Mouse (Mus musculus): ENCODE results near the gene Ms4a15. TPM values are rescaled to one million over a fixed set of nuclear protein-coding genes. Genes with fewer than 3 reads are reported as not detected.

Gene Ms4a15
- polyA plus RNA-seq (2016; fragmentation: Nextera tagmentation; extraction: Ambion mirVana): not detected in 2 replicates

DNA sequence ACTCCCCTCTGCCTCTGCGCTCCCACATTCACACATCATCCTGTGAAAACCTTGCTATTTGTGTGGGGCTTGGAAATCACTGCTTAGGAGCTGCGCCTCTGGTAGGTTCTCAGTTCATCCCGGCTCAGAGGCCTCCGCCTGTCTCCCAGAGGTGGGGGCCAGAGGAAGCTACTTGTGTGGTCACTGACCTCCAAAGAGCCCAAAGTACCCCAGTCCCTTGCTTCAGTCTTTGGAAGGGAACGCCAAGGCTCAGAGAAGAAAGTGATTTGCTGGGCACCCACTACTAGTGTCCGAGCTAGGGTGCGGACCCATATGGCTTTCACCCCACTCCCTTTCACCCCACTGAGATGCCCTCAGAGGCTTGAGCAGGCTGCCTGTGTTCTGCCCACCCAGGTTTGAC is at the start of gene Ms4a15:
Ms4a15 (minus strand) TSS at position 101 of the 400 bp plus-strand sequence.
- no peaks in the 10 kb centered on the region for H3K9me3 ChIP-seq (replicated peaks)
- 83% methylated on average over 7 of the region's 7 CpGs for WGBS
- no peak within 1 kb of the TSS for H3K4me3 ChIP-seq
- H3K4me1 ChIP-seq: no peaks in the 10 kb centered on the region
- no peak for DNase-seq (ENCODE audit: low spot score)
- no peaks in the 10 kb centered on the region for H3K27me3 ChIP-seq (ENCODE audit: low read depth, poor library complexity, severe bottlenecking)
- no peak within 1 kb of the TSS for H3K27ac ChIP-seq
- no peaks in the 10 kb centered on the region for H3K36me3 ChIP-seq

- no peak overlapping the region for H3K27ac ChIP-seq
- H3K4me1 ChIP-seq: no peaks in the 10 kb centered on the region
- H3K36me3 ChIP-seq: no peaks in the 10 kb centered on the region
- DNase-seq (ENCODE audit: low spot score): no peak
- H3K27me3 ChIP-seq (ENCODE audit: low read depth, poor library complexity, severe bottlenecking): no peaks in the 10 kb centered on the region
- H3K4me3 ChIP-seq: no peak overlapping the region
- no peaks in the 10 kb centered on the region for H3K9me3 ChIP-seq (replicated peaks)
Observed at GRCm38 (mm10) chr19:11037570-11037969, 44.5 kb upstream of the Ms4a15 start.

GRCm38 (mm10) chr19:11022382-11022781 is 29.3 kb upstream of the Ms4a15 start:
- H3K9me3 ChIP-seq (replicated peaks): no peaks in the 10 kb centered on the region
- no peak overlapping the region for H3K27ac ChIP-seq
- H3K4me1 ChIP-seq: no peaks in the 10 kb centered on the region
- no peaks in the 10 kb centered on the region for H3K36me3 ChIP-seq
- no peak overlapping the region for H3K4me3 ChIP-seq
- H3K27me3 ChIP-seq (ENCODE audit: low read depth, poor library complexity, severe bottlenecking): no peaks in the 10 kb centered on the region
- DNase-seq (ENCODE audit: low spot score): no peak

DNA sequence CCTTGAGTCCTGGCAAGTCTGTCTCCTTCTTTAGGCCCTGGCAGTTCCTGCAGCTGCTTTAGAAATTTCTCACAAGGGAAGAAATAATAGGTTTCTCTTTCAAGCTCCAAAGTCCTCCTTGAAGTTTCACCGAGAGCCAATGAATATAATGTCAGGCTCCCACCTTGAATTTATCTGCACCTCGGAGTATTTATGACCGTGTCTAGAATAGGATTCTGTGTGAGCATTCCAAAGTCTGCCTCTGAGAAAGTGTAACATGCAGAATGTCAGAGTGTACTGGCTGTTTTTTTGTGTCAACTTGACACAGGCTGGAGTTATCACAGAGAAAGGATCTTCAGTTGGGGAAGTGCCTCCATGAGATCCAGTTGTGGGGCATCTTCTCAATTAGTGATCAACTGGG is 24.8 kb upstream of the Ms4a15 start, which contains the start of gene Ms4a18:
Ms4a18 (minus strand) TSS at position 141 of the 400 bp plus-strand sequence.
- Histone ChIP-seq H3K9me3 (replicated peaks) (no peaks in the 10 kb centered on the region), H3K27me3 (ENCODE audit: low read depth, poor library complexity, severe bottlenecking) (no peaks in the 10 kb centered on the region), H3K36me3 (no peaks in the 10 kb centered on the region), H3K4me3 (no peak within 1 kb of the TSS), H3K27ac (no peak within 1 kb of the TSS), H3K4me1 (no peaks in the 10 kb centered on the region)
- no peak for DNase-seq (ENCODE audit: low spot score)
- 86% methylated on average over 3 of the region's 3 CpGs for WGBS

DNA sequence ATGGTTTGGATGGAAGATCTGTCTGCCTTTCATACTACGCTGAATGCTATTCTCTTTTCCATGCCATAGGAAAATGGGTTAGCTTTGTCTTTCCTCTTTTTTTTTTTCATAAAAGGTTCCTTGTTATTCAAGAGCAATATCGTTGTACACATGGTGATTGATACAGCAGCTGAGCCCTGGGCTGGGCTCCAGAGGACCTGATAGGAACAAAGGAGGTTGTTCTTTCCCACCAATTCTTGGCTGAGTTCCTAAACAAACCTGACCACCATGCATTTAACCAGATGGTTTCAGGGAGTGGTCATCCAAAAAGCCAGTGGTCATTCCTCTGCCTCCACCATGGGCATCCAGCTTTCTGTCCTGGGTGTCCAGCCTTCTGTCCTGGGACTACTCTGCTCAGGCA is 24.2 kb upstream of the Ms4a15 start:
- Histone ChIP-seq H3K4me1 (no peaks in the 10 kb centered on the region), H3K27ac (no peak overlapping the region), H3K36me3 (no peaks in the 10 kb centered on the region), H3K27me3 (ENCODE audit: low read depth, poor library complexity, severe bottlenecking) (no peaks in the 10 kb centered on the region), H3K4me3 (no peak overlapping the region), H3K9me3 (replicated peaks) (no peaks in the 10 kb centered on the region)
- WGBS: 98% methylated on average over 2 of the region's 2 CpGs
- DNase-seq (ENCODE audit: low spot score): no peak

DNA sequence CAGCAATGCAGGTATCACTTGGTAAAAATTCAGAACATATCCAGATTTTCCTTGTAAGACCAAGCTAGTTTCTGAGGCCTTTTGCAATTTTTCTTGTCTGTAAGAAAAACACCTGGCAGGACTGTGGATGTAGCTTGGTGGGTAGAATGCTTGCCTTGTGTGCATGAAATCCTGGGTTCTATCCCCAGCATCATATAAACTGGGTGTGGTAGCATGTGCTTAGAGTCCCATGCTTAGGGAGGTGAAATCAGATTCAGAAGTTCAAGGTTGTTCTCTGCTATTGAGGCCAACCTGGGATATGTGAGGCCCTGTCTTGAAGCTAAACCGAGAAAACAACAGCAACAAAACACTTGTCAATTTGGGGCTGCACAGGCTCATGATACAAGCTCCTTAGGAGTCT is 22.9 kb upstream of the Ms4a15 start:
- Histone ChIP-seq H3K36me3 (no peaks in the 10 kb centered on the region), H3K9me3 (replicated peaks) (no peaks in the 10 kb centered on the region), H3K27ac (no peak overlapping the region), H3K4me1 (no peaks in the 10 kb centered on the region), H3K27me3 (ENCODE audit: low read depth, poor library complexity, severe bottlenecking) (no peaks in the 10 kb centered on the region), H3K4me3 (no peak overlapping the region)
- no peak for DNase-seq (ENCODE audit: low spot score)
- 85% methylated on average over 1 of the region's 1 CpGs for WGBS

- Histone ChIP-seq H3K27me3 (ENCODE audit: low read depth, poor library complexity, severe bottlenecking) (no peaks in the 10 kb centered on the region), H3K36me3 (no peaks in the 10 kb centered on the region), H3K4me3 (no peak overlapping the region), H3K4me1 (no peaks in the 10 kb centered on the region), H3K9me3 (replicated peaks) (no peaks in the 10 kb centered on the region), H3K27ac (no peak overlapping the region)
- no peak for DNase-seq (ENCODE audit: low spot score)
Observed at GRCm38 (mm10) chr19:11015468-11015867, 22.4 kb upstream of the Ms4a15 start.

DNA sequence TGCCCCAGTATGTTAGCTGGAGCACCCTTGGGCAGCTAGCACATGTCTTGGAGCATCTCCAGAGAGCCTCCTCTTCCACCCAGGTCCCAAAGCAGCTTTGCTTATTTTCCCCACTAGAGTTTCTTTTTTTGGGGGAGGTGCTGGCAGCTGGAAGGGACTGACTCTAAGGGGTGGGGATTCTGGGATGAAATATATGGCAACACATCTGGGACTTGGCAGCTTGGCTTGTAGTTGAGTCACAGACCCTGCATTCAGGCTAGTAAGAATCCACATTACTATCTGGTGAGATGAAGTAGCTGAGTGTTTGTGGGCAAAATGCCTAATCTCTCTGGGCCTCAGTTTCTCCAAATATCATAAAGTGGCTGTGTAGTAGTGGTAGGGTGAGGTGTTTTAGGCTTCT is 1.1 kb downstream of the Ms4a15 start:
- H3K27ac ChIP-seq: no peak overlapping the region
- H3K9me3 ChIP-seq (replicated peaks): no peaks in the 10 kb centered on the region
- DNase-seq (ENCODE audit: low spot score): no peak

DNA sequence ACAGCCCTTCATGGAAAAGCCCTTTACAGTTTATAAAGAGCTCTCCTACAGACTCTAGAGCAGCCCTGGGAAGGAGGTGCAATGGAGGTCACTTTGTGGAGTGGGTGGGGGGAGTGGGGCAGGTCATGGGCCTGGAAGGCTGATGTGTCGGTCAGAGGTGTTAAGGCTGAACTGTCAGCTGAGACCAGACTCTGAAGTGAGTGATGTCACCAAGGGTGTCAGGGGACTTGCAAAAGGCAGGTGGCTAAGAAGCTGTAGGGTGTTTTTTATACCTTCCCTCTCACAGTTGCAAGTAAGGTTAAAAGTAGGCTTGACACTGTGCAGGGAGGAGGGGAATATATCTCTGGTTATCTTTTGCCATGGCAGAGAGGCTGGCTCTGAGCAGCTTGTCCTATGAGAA is 2.3 kb downstream of the Ms4a15 start:
- H3K36me3 ChIP-seq: no peaks in the 10 kb centered on the region
- no peaks in the 10 kb centered on the region for H3K4me1 ChIP-seq
- DNase-seq (ENCODE audit: low spot score): no peak
- no peaks in the 10 kb centered on the region for H3K27me3 ChIP-seq (ENCODE audit: low read depth, poor library complexity, severe bottlenecking)
- H3K9me3 ChIP-seq (replicated peaks): no peaks in the 10 kb centered on the region
- WGBS: 31% methylated on average over 1 of the region's 1 CpGs
- H3K4me3 ChIP-seq: no peak overlapping the region
- H3K27ac ChIP-seq: no peak overlapping the region

More for the DNA sequence above, 1.1 kb downstream of the Ms4a15 start:
- Histone ChIP-seq H3K27me3 (ENCODE audit: low read depth, poor library complexity, severe bottlenecking) (no peaks in the 10 kb centered on the region), H3K36me3 (no peaks in the 10 kb centered on the region), H3K4me3 (no peak overlapping the region), H3K4me1 (no peaks in the 10 kb centered on the region)

GRCm38 (mm10) chr19:10988563-10988962 is 4.5 kb downstream of the Ms4a15 start:
- H3K36me3 ChIP-seq: no peaks in the 10 kb centered on the region
- no peak overlapping the region for H3K27ac ChIP-seq
- no peaks in the 10 kb centered on the region for H3K9me3 ChIP-seq (replicated peaks)
- H3K27me3 ChIP-seq (ENCODE audit: low read depth, poor library complexity, severe bottlenecking): no peaks in the 10 kb centered on the region
- H3K4me3 ChIP-seq: no peak overlapping the region
- no peak for DNase-seq (ENCODE audit: low spot score)
- WGBS: 86% methylated on average over 1 of the region's 1 CpGs
- no peaks in the 10 kb centered on the region for H3K4me1 ChIP-seq

GRCm38 (mm10) chr19:10985889-10986288 is 7.2 kb downstream of the Ms4a15 start:
- Histone ChIP-seq H3K9me3 (replicated peaks) (no peaks in the 10 kb centered on the region), H3K4me1 (peaks cover 3% of the 10 kb centered on the region; the same call in 1 of the 2 replicates), H3K4me3 (no peak overlapping the region), H3K27ac (no peak overlapping the region), H3K36me3 (no peaks in the 10 kb centered on the region), H3K27me3 (ENCODE audit: low read depth, poor library complexity, severe bottlenecking) (no peaks in the 10 kb centered on the region)
- 91% methylated on average over 4 of the region's 4 CpGs for WGBS
- no peak for DNase-seq (ENCODE audit: low spot score)

DNA sequence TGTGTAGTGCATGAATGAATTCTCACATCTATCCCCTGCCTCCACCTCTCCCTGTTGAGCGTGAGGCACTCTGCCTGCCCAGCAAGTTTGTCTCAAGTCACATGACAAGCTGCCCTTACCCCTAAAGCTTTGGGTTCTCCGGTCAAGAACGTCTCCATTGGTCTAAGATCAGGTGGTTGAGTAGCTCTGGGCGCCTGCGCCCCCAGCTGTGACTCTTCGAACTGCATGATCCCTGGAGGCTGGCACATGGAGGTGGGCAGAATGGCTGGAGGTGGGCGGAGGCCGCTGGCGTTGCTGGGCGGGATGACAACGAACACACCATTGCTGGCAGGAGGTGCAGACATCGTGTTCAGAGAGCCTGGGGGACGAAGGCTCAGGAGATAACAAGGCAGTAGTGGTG is 8.5 kb downstream of the Ms4a15 start:
- 78% methylated on average over 13 of the region's 13 CpGs for WGBS
- no peak overlapping the region for H3K4me3 ChIP-seq
- no peak overlapping the region for H3K27ac ChIP-seq
- DNase-seq (ENCODE audit: low spot score): no peak
- H3K36me3 ChIP-seq: no peaks in the 10 kb centered on the region
- no peaks in the 10 kb centered on the region for H3K27me3 ChIP-seq (ENCODE audit: low read depth, poor library complexity, severe bottlenecking)
- H3K9me3 ChIP-seq (replicated peaks): no peaks in the 10 kb centered on the region
- H3K4me1 ChIP-seq: peaks cover 7% of the 10 kb centered on the region

DNA sequence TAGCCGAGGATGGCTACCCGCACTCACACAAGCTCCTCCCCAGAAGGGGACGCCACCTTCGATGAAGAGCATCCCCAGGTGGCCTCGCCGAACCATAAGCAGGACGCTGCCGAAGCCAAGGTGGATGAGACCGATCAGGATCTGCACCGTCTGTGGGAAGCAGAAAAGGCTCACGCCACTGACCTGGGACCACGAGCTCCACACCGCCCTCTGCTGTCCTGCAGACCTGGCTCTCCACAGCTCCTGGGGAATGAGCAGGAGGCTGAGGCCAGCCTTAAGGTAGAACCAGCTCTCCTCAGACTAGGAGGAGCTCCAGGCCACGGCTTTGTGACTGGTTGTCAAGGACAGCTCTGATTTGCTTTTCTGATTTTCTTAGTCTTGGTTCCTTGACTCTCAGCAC is 9.9 kb downstream of the Ms4a15 start:
- 21% methylated on average over 14 of the region's 14 CpGs for WGBS
- DNase-seq (ENCODE audit: low spot score): peak; percentile 44
- Histone ChIP-seq H3K36me3 (no peaks in the 10 kb centered on the region), H3K4me3 (0 out of 2 replicates have a peak overlapping the region, but pooled peaks have one; percentile 18), H3K27me3 (ENCODE audit: low read depth, poor library complexity, severe bottlenecking) (no peaks in the 10 kb centered on the region), H3K9me3 (replicated peaks) (no peaks in the 10 kb centered on the region), H3K4me1 (peaks cover 9% of the 10 kb centered on the region), H3K27ac (no peak overlapping the region)

- WGBS: 91% methylated on average over 5 of the region's 5 CpGs
- H3K4me3 ChIP-seq: no peak overlapping the region
- H3K4me1 ChIP-seq: peaks cover 9% of the 10 kb centered on the region
- no peaks in the 10 kb centered on the region for H3K27me3 ChIP-seq (ENCODE audit: low read depth, poor library complexity, severe bottlenecking)
- no peaks in the 10 kb centered on the region for H3K9me3 ChIP-seq (replicated peaks)
- no peaks in the 10 kb centered on the region for H3K36me3 ChIP-seq
- no peak for DNase-seq (ENCODE audit: low spot score)
- H3K27ac ChIP-seq: no peak overlapping the region
Observed at GRCm38 (mm10) chr19:10980210-10980609, 12.8 kb downstream of the Ms4a15 start.
